In genomic region chr1:163313101-163313773, GRCm38 (mm10) we compare ENCODE assay signal across 8 mouse cellular contexts. TPM values are rescaled to one million over a fixed set of nuclear protein-coding genes. Genes with fewer than 3 reads are reported as not detected.
A peak's percentile ranks its signal among the peaks of the same experiment; 100 is the strongest.
DNase-seq lines count a peak whose midpoint lies in the region; ATAC-seq and TF ChIP-seq lines count a peak whose summit lies in the region.

Gene Prrx1, minus strand, starts transcription at chr1:163313710.

- no peaks in the 10 kb centered on the region for H3K9me3 ChIP-seq in ES-E14 (ENCODE audit: control insufficient read depth, insufficient read depth, low read depth, low read length)
- H3K9me3 ChIP-seq in forebrain, postnatal 0 days (ENCODE audit: low read length), result no peaks in the 10 kb centered on the region
- no peaks in the 10 kb centered on the region for H3K9me3 ChIP-seq in hindbrain, embryonic 10.5 days
- H3K9me3 ChIP-seq in liver, postnatal 0 days (ENCODE audit: low read length), result no peaks in the 10 kb centered on the region

- peak within 1 kb of the TSS; percentile 51 to 52; a peak in 2 of 4 replicates for H3K4me3 ChIP-seq in ES-E14 (ENCODE audit: insufficient read depth in 1 of 2, low read depth in 1 of 2, low read length in 2 of 2, poor library complexity in 1 of 2, severe bottlenecking in 1 of 2)
- peak within 1 kb of the TSS; percentile 42 for H3K4me3 ChIP-seq in forebrain, postnatal 0 days (ENCODE audit: low read depth, low read length)
- peak within 1 kb of the TSS; percentile 65 for H3K4me3 ChIP-seq in hindbrain, embryonic 10.5 days
- peak within 1 kb of the TSS; percentile 48 for H3K4me3 ChIP-seq in liver, postnatal 0 days (ENCODE audit: low read depth, low read length)

- WGBS in forebrain, postnatal 0 days, result under 1% methylated on average over 17 of the region's 17 CpGs
- 0% methylated on average over 17 of the region's 17 CpGs for WGBS in hindbrain, embryonic 10.5 days
- 4% methylated on average over 17 of the region's 17 CpGs for WGBS in liver, postnatal 0 days (ENCODE audit: insufficient replicate concordance)

- in situ Hi-C loops in ES-E14 (cut with MboI; ENCODE audit: low sequenced_read_pairs in 2 of 2, unreplicated experiment in 2 of 2), result no loop called here

- peak within 1 kb of the TSS; percentile 57 for H3K4me2 ChIP-seq in forebrain, postnatal 0 days (ENCODE audit: low read depth)
- H3K4me2 ChIP-seq in liver, postnatal 0 days (ENCODE audit: low read depth, low read length), result peak within 1 kb of the TSS; percentile 72

- TF ChIP-seq CTCF in forebrain, postnatal 0 days (IDR thresholded peaks at IDR 0.05; ENCODE audit: low read depth), result 0 out of 2 replicates have a peak, but pooled peaks have one; percentile 3
- no peak for TF ChIP-seq CTCF in liver, postnatal 0 days (IDR thresholded peaks at IDR 0.05; ENCODE audit: low read depth)

- no peak for DNase-seq in adrenal gland, postnatal 14 days
- no peak for DNase-seq in adrenal gland, adult 18-20 months (ENCODE audit: low spot score in 2 of 2)
- no peak for DNase-seq in ES-E14 (ENCODE audit: low read depth, low spot score)
- DNase-seq in forebrain, postnatal 0 days, result peak; percentile 66
- peak; percentile 64 for DNase-seq in hindbrain, embryonic 10.5 days (ENCODE audit: low spot score)
- DNase-seq in liver, postnatal 0 days, result no peak
- DNase-seq in layer of hippocampus, postnatal 36 days, result no peak

- H3K9ac ChIP-seq in ES-E14 (ENCODE audit: insufficient read depth, low read depth, low read length, poor library complexity, severe bottlenecking), result no peak within 1 kb of the TSS
- H3K9ac ChIP-seq in forebrain, postnatal 0 days, result peak within 1 kb of the TSS; percentile 43
- H3K9ac ChIP-seq in liver, postnatal 0 days (replicated peaks), result 0 out of 2 replicates have a peak within 1 kb of the TSS, but pooled peaks have one; percentile 44

- no peak for TF ChIP-seq EP300 in liver, postnatal 0 days (IDR thresholded peaks at IDR 0.05; ENCODE audit: low read depth)

- no peak within 1 kb of the TSS for H3K27ac ChIP-seq in ES-E14 (ENCODE audit: insufficient read depth, low read depth, low read length, poor library complexity, severe bottlenecking)
- 0 out of 2 replicates have a peak within 1 kb of the TSS, but pooled peaks have one; percentile 21 for H3K27ac ChIP-seq in forebrain, postnatal 0 days (ENCODE audit: low read depth, low read length)
- peak within 1 kb of the TSS; percentile 89 for H3K27ac ChIP-seq in hindbrain, embryonic 10.5 days
- H3K27ac ChIP-seq in liver, postnatal 0 days (ENCODE audit: low read depth), result no peak within 1 kb of the TSS

- peaks cover 34% of the 10 kb centered on the region for H3K27me3 ChIP-seq in forebrain, postnatal 0 days (ENCODE audit: insufficient read depth, low read length)
- H3K27me3 ChIP-seq in hindbrain, embryonic 10.5 days (ENCODE audit: insufficient read depth, poor library complexity, severe bottlenecking), result peaks cover 97% of the 10 kb centered on the region
- H3K27me3 ChIP-seq in liver, postnatal 0 days (ENCODE audit: insufficient read depth, low read length), result peaks cover 66% of the 10 kb centered on the region

- ATAC-seq in forebrain, postnatal 0 days, result peak; percentile 62
- no peak for ATAC-seq in liver, postnatal 0 days
- no peak for ATAC-seq in activated CD4-positive, CD25-positive, alpha-beta regulatory T cell, adult 4 months

- no peaks in the 10 kb centered on the region for H3K36me3 ChIP-seq in ES-E14 (ENCODE audit: control insufficient read depth, insufficient read depth, low read length, poor library complexity, severe bottlenecking)
- no peaks in the 10 kb centered on the region for H3K36me3 ChIP-seq in forebrain, postnatal 0 days (ENCODE audit: insufficient read depth)
- no peaks in the 10 kb centered on the region for H3K36me3 ChIP-seq in hindbrain, embryonic 10.5 days
- H3K36me3 ChIP-seq in liver, postnatal 0 days (replicated peaks; ENCODE audit: insufficient read depth, low read length), result no peaks in the 10 kb centered on the region

- peaks cover 0 to 3% of the 10 kb centered on the region in 2 experiments; a peak in 1 of 4 replicates for H3K4me1 ChIP-seq in ES-E14 (ENCODE audit: control insufficient read depth in 2 of 2, insufficient read depth in 2 of 2, low read length in 2 of 2, poor library complexity in 1 of 2)
- H3K4me1 ChIP-seq in forebrain, postnatal 0 days (ENCODE audit: insufficient read depth), result peaks cover 14% of the 10 kb centered on the region; the same call in 1 of the 2 replicates
- H3K4me1 ChIP-seq in hindbrain, embryonic 10.5 days (replicated peaks), result peaks cover 51% of the 10 kb centered on the region
- peaks cover 16% of the 10 kb centered on the region for H3K4me1 ChIP-seq in liver, postnatal 0 days (ENCODE audit: insufficient read depth)

TF ChIP-seq in ES-E14, 5 proteins besides CTCF, POLR2A, EP300 and RAD21:
- TF ChIP-seq ZC3H11A (IDR thresholded peaks at IDR 0.05; ENCODE audit: borderline replicate concordance, low read depth, low read length) (no peak), HCFC1 (IDR thresholded peaks at IDR 0.05; ENCODE audit: borderline replicate concordance, insufficient read depth, low read length) (no peak), CHD2 (IDR thresholded peaks at IDR 0.05; ENCODE audit: low read depth, low read length) (no peak), MAFK (IDR thresholded peaks at IDR 0.05; ENCODE audit: insufficient read depth, low read depth, low read length) (no peak), ZNF384 (IDR thresholded peaks at IDR 0.05; ENCODE audit: low read depth, low read length) (no peak)

RNA-seq across cellular contexts. Expression of gene Prrx1, which starts in this region (rescaled TPM):
- 9.8 and 11.2 TPM in 2 replicates for total RNA-seq in adrenal gland, postnatal 14 days (2021)
- total RNA-seq in adrenal gland, adult 18-20 months (2021), result 10 to 100 TPM in 1 of 2 experiments, 1 to 10 TPM in 1; 5.6 to 10.8 TPM
- 0.16 and 1.1 TPM in 2 replicates for total RNA-seq in ES-E14 (2012; rRNA removed)
- total RNA-seq in forebrain, postnatal 0 days (2014; rRNA removed), result 4.3 and 7.3 TPM in 2 replicates
- polyA plus RNA-seq in forebrain, postnatal 0 days (2015; fragmentation: Nextera tagmentation; extraction: Ambion mirVana), result 3.3 and 4.0 TPM in 2 replicates
- polyA plus RNA-seq in hindbrain, embryonic 10.5 days (2016; fragmentation: Nextera tagmentation; extraction: Ambion mirVana), result 28.9 and 33.1 TPM in 2 replicates
- polyA plus RNA-seq in liver, postnatal 0 days (2015; fragmentation: Nextera tagmentation; extraction: Ambion mirVana), result 0.13 and 0.37 TPM in 2 replicates
- under 1 TPM in 1 of 2 experiments, not detected in 1; 0.17 TPM for polyA plus RNA-seq in activated CD4-positive, CD25-positive, alpha-beta regulatory T cell, adult 4 months (2017; shearing (Covaris generic))
- 1 to 10 TPM; 5.5 to 5.7 TPM for total RNA-seq in layer of hippocampus, postnatal 36 days (2021)

Comparison
In these comparisons a context has a peak if more than half of its experiments do, and no peak if none do; other contexts are left out.
1. DNase-seq: peak in forebrain, postnatal 0 days (single experiment) and hindbrain, embryonic 10.5 days (single experiment); none in adrenal gland, postnatal 14 days (single experiment), adrenal gland, adult 18-20 months (0 of 2), ES-E14 (single experiment), liver, postnatal 0 days (single experiment) and layer of hippocampus, postnatal 36 days (0 of 2).
2. H3K27ac ChIP-seq: peak in forebrain, postnatal 0 days (single experiment) and hindbrain, embryonic 10.5 days (single experiment); none in ES-E14 (single experiment) and liver, postnatal 0 days (single experiment).
3. Peak in every context shown above with its lines, with median percentiles within 50 percentile points of each other: H3K4me3 ChIP-seq.